Mouse (Mus musculus): ENCODE data around the gene Mrgprf. TPM values are rescaled to one million over a fixed set of nuclear protein-coding genes. Genes with fewer than 3 reads are reported as not detected.
A peak's percentile ranks its signal among the peaks of the same experiment; 100 is the strongest.

Mrgprf gene
- polyA plus RNA-seq, 1 experiment = 6.5 TPM

DNA sequence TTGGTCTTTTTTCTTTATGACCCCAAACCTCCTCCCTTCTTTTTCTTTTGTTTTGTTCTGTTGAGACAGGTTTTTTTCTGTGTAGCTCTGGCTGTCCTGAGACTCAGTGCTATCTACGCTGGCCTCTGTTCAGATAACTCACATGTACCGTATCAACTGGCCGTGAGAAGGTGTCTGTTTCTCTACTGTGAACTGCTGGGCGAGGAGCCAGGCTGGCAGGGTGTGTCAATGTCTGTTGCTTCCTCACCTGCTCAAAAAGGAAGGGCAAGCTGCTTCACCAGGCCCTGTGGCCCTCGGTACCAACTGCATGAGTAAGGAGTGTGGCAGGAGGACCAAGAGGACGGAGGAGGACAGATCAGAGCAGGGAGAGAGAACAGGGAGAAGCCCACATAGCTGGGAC lies 13.2 kb upstream of the Mrgprf start:
- WGBS = 76% methylated on average over 6 of the region's 6 CpGs
- TF ChIP-seq POLR2A (IDR thresholded peaks at IDR 0.05; ENCODE audit: low read depth, low read length) (no peak), CTCF (conservative IDR thresholded peaks at IDR 0.05; ENCODE audit: insufficient read depth, insufficient read length, low read depth, low read length) (no peak)

GRCm38 (mm10) chr7:145289302-145289701 lies 11.3 kb upstream of the Mrgprf start:
- no peak for DNase-seq
- H3K27ac ChIP-seq (ENCODE audit: insufficient read depth, low read depth, low read length) = no peak overlapping the region
- TF ChIP-seq CTCF (conservative IDR thresholded peaks at IDR 0.05; ENCODE audit: insufficient read depth, insufficient read length, low read depth, low read length) (peak; percentile 35; the same call in 1 of the 2 replicates), POLR2A (IDR thresholded peaks at IDR 0.05; ENCODE audit: low read depth, low read length) (no peak)
- no peak overlapping the region for H3K4me3 ChIP-seq (ENCODE audit: insufficient read depth, low read depth, low read length)
- H3K27me3 ChIP-seq (replicated peaks; ENCODE audit: control insufficient read depth, insufficient read depth, low read length) = no peaks in the 10 kb centered on the region
- H3K36me3 ChIP-seq (ENCODE audit: control insufficient read depth, insufficient read depth, low read length) = no peaks in the 10 kb centered on the region
- 36% methylated on average over 5 of the region's 5 CpGs for WGBS
- H3K4me1 ChIP-seq (ENCODE audit: control insufficient read depth, insufficient read depth, low read length) = no peaks in the 10 kb centered on the region

More for the DNA sequence above, 13.2 kb upstream of the Mrgprf start:
- Histone ChIP-seq H3K4me1 (ENCODE audit: control insufficient read depth, insufficient read depth, low read length) (peaks cover 7% of the 10 kb centered on the region), H3K27ac (ENCODE audit: insufficient read depth, low read depth, low read length) (no peak overlapping the region), H3K4me3 (ENCODE audit: insufficient read depth, low read depth, low read length) (no peak overlapping the region), H3K27me3 (replicated peaks; ENCODE audit: control insufficient read depth, insufficient read depth, low read length) (no peaks in the 10 kb centered on the region), H3K36me3 (ENCODE audit: control insufficient read depth, insufficient read depth, low read length) (no peaks in the 10 kb centered on the region)
- no peak for DNase-seq

GRCm38 (mm10) chr7:145291847-145292246 lies 8.8 kb upstream of the Mrgprf start:
- 96% methylated on average over 2 of the region's 2 CpGs for WGBS
- DNase-seq = no peak
- Histone ChIP-seq H3K27ac (ENCODE audit: insufficient read depth, low read depth, low read length) (no peak overlapping the region), H3K27me3 (replicated peaks; ENCODE audit: control insufficient read depth, insufficient read depth, low read length) (no peaks in the 10 kb centered on the region), H3K4me1 (ENCODE audit: control insufficient read depth, insufficient read depth, low read length) (no peaks in the 10 kb centered on the region), H3K4me3 (ENCODE audit: insufficient read depth, low read depth, low read length) (no peak overlapping the region), H3K36me3 (ENCODE audit: control insufficient read depth, insufficient read depth, low read length) (no peaks in the 10 kb centered on the region)
- no peak for TF ChIP-seq POLR2A (IDR thresholded peaks at IDR 0.05; ENCODE audit: low read depth, low read length)
- TF ChIP-seq CTCF (conservative IDR thresholded peaks at IDR 0.05; ENCODE audit: insufficient read depth, insufficient read length, low read depth, low read length) = no peak

DNA sequence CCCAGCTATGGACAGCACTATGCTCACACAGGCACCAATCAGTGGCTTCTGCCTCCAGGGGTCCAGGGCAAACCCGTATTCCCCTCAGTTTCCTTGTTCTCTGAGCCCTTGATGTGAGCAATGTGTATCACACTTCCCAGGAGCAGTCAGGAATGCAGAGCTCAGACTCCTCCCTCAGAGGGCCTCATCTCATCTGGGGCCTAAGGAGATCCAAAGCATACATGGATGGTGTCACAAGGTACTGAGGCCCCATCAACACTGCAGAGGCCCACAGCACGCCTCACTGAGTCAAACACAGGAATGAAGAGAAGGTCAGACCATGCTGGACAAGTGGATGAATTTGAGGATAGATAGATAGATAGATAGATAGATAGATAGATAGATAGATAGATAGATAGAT lies 7.9 kb upstream of the Mrgprf start:
- Histone ChIP-seq H3K4me1 (ENCODE audit: control insufficient read depth, insufficient read depth, low read length) (no peaks in the 10 kb centered on the region), H3K36me3 (ENCODE audit: control insufficient read depth, insufficient read depth, low read length) (no peaks in the 10 kb centered on the region), H3K27ac (ENCODE audit: insufficient read depth, low read depth, low read length) (no peak overlapping the region), H3K4me3 (ENCODE audit: insufficient read depth, low read depth, low read length) (no peak overlapping the region), H3K27me3 (replicated peaks; ENCODE audit: control insufficient read depth, insufficient read depth, low read length) (no peaks in the 10 kb centered on the region)
- WGBS = 86% methylated on average over 2 of the region's 2 CpGs
- DNase-seq = no peak
- TF ChIP-seq CTCF (conservative IDR thresholded peaks at IDR 0.05; ENCODE audit: insufficient read depth, insufficient read length, low read depth, low read length) = no peak
- TF ChIP-seq POLR2A (IDR thresholded peaks at IDR 0.05; ENCODE audit: low read depth, low read length) = no peak

DNA sequence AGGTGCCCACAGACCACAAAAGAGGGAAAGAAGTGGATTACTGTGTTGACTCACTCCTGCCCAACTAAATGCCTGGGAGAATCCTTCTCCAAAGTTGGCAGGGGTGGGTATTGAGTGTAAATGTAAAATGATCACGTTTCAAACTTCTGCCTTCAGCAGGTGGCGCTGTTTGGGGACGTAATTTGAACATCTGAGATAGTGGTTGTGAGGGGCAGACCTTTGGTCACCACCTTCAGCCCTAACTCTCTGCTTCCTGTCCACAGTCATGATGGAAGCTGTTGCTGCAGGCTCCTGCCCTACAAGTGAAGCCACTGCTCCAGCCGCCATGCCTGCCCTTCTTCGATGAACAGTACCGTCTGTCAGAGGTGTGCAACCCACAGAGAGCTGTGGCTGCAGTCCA lies 6.8 kb upstream of the Mrgprf start:
- no peak for TF ChIP-seq POLR2A (IDR thresholded peaks at IDR 0.05; ENCODE audit: low read depth, low read length)
- no peak for TF ChIP-seq CTCF (conservative IDR thresholded peaks at IDR 0.05; ENCODE audit: insufficient read depth, insufficient read length, low read depth, low read length)
- no peak for DNase-seq
- H3K27me3 ChIP-seq (replicated peaks; ENCODE audit: control insufficient read depth, insufficient read depth, low read length) = no peaks in the 10 kb centered on the region
- H3K4me3 ChIP-seq (ENCODE audit: insufficient read depth, low read depth, low read length) = no peak overlapping the region
- H3K36me3 ChIP-seq (ENCODE audit: control insufficient read depth, insufficient read depth, low read length) = no peaks in the 10 kb centered on the region
- 40% methylated on average over 6 of the region's 6 CpGs for WGBS
- no peaks in the 10 kb centered on the region for H3K4me1 ChIP-seq (ENCODE audit: control insufficient read depth, insufficient read depth, low read length)
- H3K27ac ChIP-seq (ENCODE audit: insufficient read depth, low read depth, low read length) = no peak overlapping the region

DNA sequence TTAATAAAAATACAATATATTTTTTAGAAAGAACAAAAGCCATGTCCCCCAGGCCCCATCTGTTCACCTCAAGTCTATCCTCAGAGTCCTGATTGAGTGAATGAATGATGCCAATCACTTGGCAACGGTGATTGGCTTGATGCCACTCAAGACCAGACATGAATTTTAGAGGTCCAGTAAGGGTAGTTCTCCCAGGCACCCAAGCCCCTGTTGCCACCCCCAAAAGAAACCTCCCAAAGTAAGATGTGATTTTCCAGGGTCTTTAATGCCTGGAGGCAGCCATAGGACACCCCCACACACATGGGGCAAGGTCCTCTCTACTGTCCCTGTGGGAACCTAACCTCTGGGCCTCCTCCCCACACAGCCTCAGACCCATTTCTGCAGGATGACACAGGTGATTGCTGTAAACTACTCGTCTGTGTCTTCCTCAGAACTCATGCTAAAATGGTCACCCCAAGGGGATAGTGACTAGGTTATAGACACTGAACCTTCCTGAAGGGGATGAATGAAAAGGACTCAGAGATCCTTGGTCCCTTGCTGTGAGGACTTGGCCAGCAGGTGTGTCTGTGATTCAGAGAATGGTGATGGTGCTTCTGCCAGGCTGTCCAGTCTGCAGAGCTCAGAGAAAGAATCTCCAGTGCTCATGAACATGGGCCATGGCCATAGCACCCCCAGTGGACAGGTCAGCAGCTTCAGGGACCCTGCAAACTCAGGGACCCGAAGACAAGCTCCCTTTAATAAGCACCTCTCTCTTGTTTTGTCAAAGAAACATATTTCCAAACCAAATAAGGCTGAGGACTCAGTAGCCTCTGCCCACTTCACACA lies 1.8 kb upstream of the Mrgprf start:
- TF ChIP-seq POLR2A (IDR thresholded peaks at IDR 0.05; ENCODE audit: low read depth, low read length) (no peak), CTCF (conservative IDR thresholded peaks at IDR 0.05; ENCODE audit: insufficient read depth, insufficient read length, low read depth, low read length) (no peak)
- 64% methylated on average over 3 of the region's 3 CpGs for WGBS
- H3K27ac ChIP-seq (ENCODE audit: insufficient read depth, low read depth, low read length) = no peak overlapping the region
- no peaks in the 10 kb centered on the region for H3K4me1 ChIP-seq (ENCODE audit: control insufficient read depth, insufficient read depth, low read length)
- DNase-seq = no peak
- H3K27me3 ChIP-seq (replicated peaks; ENCODE audit: control insufficient read depth, insufficient read depth, low read length) = no peaks in the 10 kb centered on the region
- no peaks in the 10 kb centered on the region for H3K36me3 ChIP-seq (ENCODE audit: control insufficient read depth, insufficient read depth, low read length)
- H3K4me3 ChIP-seq (ENCODE audit: insufficient read depth, low read depth, low read length) = no peak overlapping the region

DNA sequence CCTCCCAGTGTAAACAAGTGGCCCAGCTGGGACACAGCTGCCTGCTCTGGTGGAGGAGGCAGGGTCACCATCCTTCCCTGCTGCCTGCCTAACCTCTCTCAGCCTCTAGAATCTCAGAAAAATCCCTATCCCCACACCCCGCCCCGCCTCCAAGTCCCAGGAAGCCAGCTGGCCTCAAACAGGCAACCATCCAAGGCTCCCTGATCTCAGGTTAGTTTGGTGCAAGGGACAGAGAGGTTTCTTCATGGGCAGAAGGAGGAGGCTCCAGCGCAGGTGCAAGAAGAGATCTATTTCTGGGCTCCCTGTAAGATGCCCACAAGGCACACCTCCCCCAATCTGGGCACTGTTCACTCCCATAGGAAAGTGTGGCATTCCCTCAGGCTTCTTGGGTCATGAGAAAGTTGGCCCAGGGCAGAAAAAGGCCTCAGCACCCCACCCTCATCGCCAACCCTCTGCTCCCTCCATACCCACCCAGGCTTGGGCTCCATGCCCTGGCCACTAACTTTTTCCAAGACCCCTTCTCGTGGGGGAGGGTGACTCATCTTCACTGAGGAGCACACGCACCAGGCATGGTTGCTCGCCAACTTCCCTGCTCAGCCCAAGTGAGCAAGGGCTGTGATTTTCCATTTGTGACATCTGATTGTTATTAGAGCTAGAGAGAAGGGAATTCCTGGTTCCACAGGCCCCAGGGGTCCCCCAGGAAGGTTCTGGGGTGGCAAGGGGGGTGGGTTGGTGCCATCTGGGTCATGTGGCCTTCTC lies 887 bp upstream of the Mrgprf start:
- 63% methylated on average over 7 of the region's 7 CpGs for WGBS
- Histone ChIP-seq H3K4me1 (ENCODE audit: control insufficient read depth, insufficient read depth, low read length) (no peaks in the 10 kb centered on the region), H3K36me3 (ENCODE audit: control insufficient read depth, insufficient read depth, low read length) (no peaks in the 10 kb centered on the region), H3K4me3 (ENCODE audit: insufficient read depth, low read depth, low read length) (no peak overlapping the region), H3K27me3 (replicated peaks; ENCODE audit: control insufficient read depth, insufficient read depth, low read length) (no peaks in the 10 kb centered on the region), H3K27ac (ENCODE audit: insufficient read depth, low read depth, low read length) (no peak overlapping the region)
- TF ChIP-seq POLR2A (IDR thresholded peaks at IDR 0.05; ENCODE audit: low read depth, low read length) (no peak), CTCF (conservative IDR thresholded peaks at IDR 0.05; ENCODE audit: insufficient read depth, insufficient read length, low read depth, low read length) (no peak)
- DNase-seq = peak; percentile 16

Data from kidney, adult 2 months (tissue).